Mouse (Mus musculus): ENCODE results near the gene Lrch4. TPM values are rescaled to one million over a fixed set of nuclear protein-coding genes. Genes with fewer than 3 reads are reported as not detected.
A peak's percentile ranks its signal among the peaks of the same experiment; 100 is the strongest.

Gene Lrch4
- total RNA-seq, 2 experiments from 2014 or later, result 29.5 to 38.0 TPM

- ATAC-seq (replicated peaks; ENCODE audit: poor library complexity), result peak; percentile 73
Observed at GRCm38 (mm10) chr5:137686127-137686790, 57.3 kb downstream of the Lrch4 start.

GRCm38 (mm10) chr5:137689974-137690373 is 61.1 kb downstream of the Lrch4 start:
- no peak for ATAC-seq (replicated peaks; ENCODE audit: poor library complexity)

- no peak for ATAC-seq (replicated peaks; ENCODE audit: poor library complexity)
Observed at GRCm38 (mm10) chr5:137690531-137690930, 61.6 kb downstream of the Lrch4 start.

Other genes with a start within 250 kb of the Lrch4 start
- 0.10 and 0.47 TPM in 2 replicates for gene Zan, start 152.1 kb upstream of the Lrch4 start, total RNA-seq (2015)
- under 0.01 and 0.14 TPM in 2 replicates for gene Zan, start 152.1 kb upstream of the Lrch4 start, total RNA-seq (2017)
- 31.9 and 35.0 TPM in 2 replicates for gene Pop7, start 126.6 kb upstream of the Lrch4 start, total RNA-seq (2015)
- 22.7 and 29.2 TPM in 2 replicates for gene Pop7, start 126.6 kb upstream of the Lrch4 start, total RNA-seq (2017)
- gene Gigyf1, start 110.6 kb upstream of the Lrch4 start, total RNA-seq (2015), result 7.1 and 8.6 TPM in 2 replicates
- 4.7 and 7.2 TPM in 2 replicates for gene Gigyf1, start 110.6 kb upstream of the Lrch4 start, total RNA-seq (2017)
- gene Epo, start 95.9 kb upstream of the Lrch4 start, total RNA-seq (2015), result not detected in 2 replicates
- not detected in 2 replicates for gene Epo, start 95.9 kb upstream of the Lrch4 start, total RNA-seq (2017)
- 193 and 223 TPM in 2 replicates for gene Gnb2, start 95.6 kb upstream of the Lrch4 start, total RNA-seq (2015)
- 187 and 251 TPM in 2 replicates for gene Gnb2, start 95.6 kb upstream of the Lrch4 start, total RNA-seq (2017)
- not detected in 2 replicates for gene Actl6b, start 75.6 kb upstream of the Lrch4 start, total RNA-seq (2015)
- gene Actl6b, start 75.6 kb upstream of the Lrch4 start, total RNA-seq (2017), result not detected in 2 replicates
- 14.1 and 20.7 TPM in 2 replicates for gene Tfr2, start 59.3 kb upstream of the Lrch4 start, total RNA-seq (2015)
- 13.2 and 23.4 TPM in 2 replicates for gene Tfr2, start 59.3 kb upstream of the Lrch4 start, total RNA-seq (2017)
- gene Mospd3, start 28.1 kb upstream of the Lrch4 start, total RNA-seq (2015), result 95.4 and 97.5 TPM in 2 replicates
- gene Mospd3, start 28.1 kb upstream of the Lrch4 start, total RNA-seq (2017), result 3.6 and 5.5 TPM in 2 replicates
- gene Pcolce, start 15.3 kb upstream of the Lrch4 start, total RNA-seq (2015), result not detected in 2 replicates
- gene Pcolce, start 15.3 kb upstream of the Lrch4 start, total RNA-seq (2017), result not detected in 2 replicates
- not detected in 2 replicates for gene Fbxo24, start 119 bp upstream of the Lrch4 start, total RNA-seq (2015)
- gene Fbxo24, start 119 bp upstream of the Lrch4 start, total RNA-seq (2017), result 0.21 TPM in 1 of 2 replicates, not detected in the other
- gene Gm20605, start 54 bp downstream of the Lrch4 start, total RNA-seq (2015), result 5.5 and 8.3 TPM in 2 replicates
- 4.3 and 8.0 TPM in 2 replicates for gene Gm20605, start 54 bp downstream of the Lrch4 start, total RNA-seq (2017)
- gene Sap25, start 12.2 kb downstream of the Lrch4 start, total RNA-seq (2015), result 24.9 and 29.5 TPM in 2 replicates
- gene Sap25, start 12.2 kb downstream of the Lrch4 start, total RNA-seq (2017), result 14.2 and 18.0 TPM in 2 replicates
- gene Irs3, start 16.6 kb downstream of the Lrch4 start, total RNA-seq (2015), result not detected in 2 replicates
- not detected in 2 replicates for gene Irs3, start 16.6 kb downstream of the Lrch4 start, total RNA-seq (2017)
- gene Agfg2, start 55.6 kb downstream of the Lrch4 start, total RNA-seq (2015), result 8.6 and 9.8 TPM in 2 replicates
- 10.5 and 14.2 TPM in 2 replicates for gene Agfg2, start 55.6 kb downstream of the Lrch4 start, total RNA-seq (2017)
- gene Nyap1, start 112.5 kb downstream of the Lrch4 start, total RNA-seq (2015), result 0.02 and 0.05 TPM in 2 replicates
- gene Nyap1, start 112.5 kb downstream of the Lrch4 start, total RNA-seq (2017), result 0.07 and 0.17 TPM in 2 replicates
- gene Tsc22d4, start 116.6 kb downstream of the Lrch4 start, total RNA-seq (2015), result 39.6 and 58.5 TPM in 2 replicates
- gene Tsc22d4, start 116.6 kb downstream of the Lrch4 start, total RNA-seq (2017), result 92.1 and 96.5 TPM in 2 replicates
- 64.5 and 77.4 TPM in 2 replicates for gene Ppp1r35, start 149.7 kb downstream of the Lrch4 start, total RNA-seq (2015)
- gene Ppp1r35, start 149.7 kb downstream of the Lrch4 start, total RNA-seq (2017), result 38.4 and 38.6 TPM in 2 replicates
- gene Mepce, start 158.5 kb downstream of the Lrch4 start, total RNA-seq (2015), result 34.6 and 37.4 TPM in 2 replicates
- gene Mepce, start 158.5 kb downstream of the Lrch4 start, total RNA-seq (2017), result 13.8 and 16.7 TPM in 2 replicates
- 6.2 and 9.1 TPM in 2 replicates for gene Zcwpw1, start 158.7 kb downstream of the Lrch4 start, total RNA-seq (2015)
- 10.5 and 11.8 TPM in 2 replicates for gene Zcwpw1, start 158.7 kb downstream of the Lrch4 start, total RNA-seq (2017)
- gene Pilra, start 207.2 kb downstream of the Lrch4 start, total RNA-seq (2015), result 6.8 and 10.5 TPM in 2 replicates
- 6.7 and 6.9 TPM in 2 replicates for gene Pilra, start 207.2 kb downstream of the Lrch4 start, total RNA-seq (2017)
- gene Pilrb1, start 229.0 kb downstream of the Lrch4 start, total RNA-seq (2015), result 15.7 and 16.8 TPM in 2 replicates
- 11.6 and 19.9 TPM in 2 replicates for gene Pilrb1, start 229.0 kb downstream of the Lrch4 start, total RNA-seq (2017)
- 20.2 and 43.2 TPM in 2 replicates for gene Pilrb2, start 242.7 kb downstream of the Lrch4 start, total RNA-seq (2015)
- 9.6 and 14.9 TPM in 2 replicates for gene Pilrb2, start 242.7 kb downstream of the Lrch4 start, total RNA-seq (2017)